Mouse (Mus musculus): ENCODE results near the gene Itpk1. TPM values are rescaled to one million over a fixed set of nuclear protein-coding genes. Genes with fewer than 3 reads are reported as not detected.

Itpk1 gene
- 11.2 and 11.9 TPM in 2 replicates for polyA plus RNA-seq (2012; rRNA removed)

GRCm38 (mm10) chr12:102704457-102705198, at the start of gene Itpk1:
Gene Itpk1 (minus strand): TSS chr12:102704930.

GRCm38 (mm10) chr12:102743589-102744574, 39.2 kb upstream of the Itpk1 start, which contains the start of the genes Moap1 and Tmem251:
Gene Moap1 (minus strand): TSS chr12:102743661.
Gene Tmem251 (plus strand): TSS chr12:102743762.

GRCm38 (mm10) chr12:102554721-102555516, 149.8 kb downstream of the Itpk1 start, which contains the start of gene Chga:
Gene Chga (plus strand): TSS chr12:102554969.

Other genes starting within 250 kb of the Itpk1 start
- gene Golga5, start 235.8 kb downstream of the Itpk1 start, polyA plus RNA-seq (2012; rRNA removed), result 23.1 and 26.3 TPM in 2 replicates
- 15.3 and 22.4 TPM in 2 replicates for gene Chga, start 150.0 kb downstream of the Itpk1 start, polyA plus RNA-seq (2012; rRNA removed)
- 3.0 and 7.8 TPM in 2 replicates for gene Moap1, start 38.7 kb upstream of the Itpk1 start, polyA plus RNA-seq (2012; rRNA removed)
- 4.1 and 4.4 TPM in 2 replicates for gene Tmem251, start 38.8 kb upstream of the Itpk1 start, polyA plus RNA-seq (2012; rRNA removed)
- gene Gm28051, start 52.8 kb upstream of the Itpk1 start, polyA plus RNA-seq (2012; rRNA removed), result not detected in 2 replicates
- 27.7 and 43.6 TPM in 2 replicates for gene Gon7, start 52.9 kb upstream of the Itpk1 start, polyA plus RNA-seq (2012; rRNA removed)
- gene Ubr7, start 53.0 kb upstream of the Itpk1 start, polyA plus RNA-seq (2012; rRNA removed), result 54.4 and 60.6 TPM in 2 replicates
- gene Gm20604, start 53.7 kb upstream of the Itpk1 start, polyA plus RNA-seq (2012; rRNA removed), result 25.1 and 28.7 TPM in 2 replicates
- 23.2 and 31.4 TPM in 2 replicates for gene Btbd7, start 173.5 kb upstream of the Itpk1 start, polyA plus RNA-seq (2012; rRNA removed)
- gene Cox8c, start 194.4 kb upstream of the Itpk1 start, polyA plus RNA-seq (2012; rRNA removed), result not detected in 2 replicates
- gene Unc79, start 243.9 kb upstream of the Itpk1 start, polyA plus RNA-seq (2012; rRNA removed), result 6.6 and 7.8 TPM in 2 replicates